Mouse (Mus musculus) myocyte (in vitro differentiated cells): Measurements from ENCODE around the gene Fam198b. TPM values are rescaled to one million over a fixed set of nuclear protein-coding genes. Genes with fewer than 3 reads are reported as not detected.

Experiments used
- H3K27me3 ChIP-seq: one replicate; pipeline ENCODE4 v1.6.1; 2011; ENCODE audit not compliant: control insufficient read depth, insufficient read depth, insufficient read length
- H3K36me3 ChIP-seq: one replicate; pipeline ENCODE4 v1.6.1; 2011; ENCODE audit not compliant: control insufficient read depth, insufficient read depth
- H3K4me2 ChIP-seq: one replicate; pipeline ENCODE4 v1.6.1; 2011; ENCODE audit warnings: low read depth, control low read depth
- H3K4me3 ChIP-seq: one replicate; pipeline ENCODE4 v1.5.1; 2011; ENCODE audit warnings: mild to moderate bottlenecking, control low read depth, moderate library complexity
- H3K79me2 ChIP-seq: one replicate; pipeline ENCODE4 v1.6.1; 2011; ENCODE audit not compliant: control insufficient read depth, insufficient read depth
- H3ac ChIP-seq: one replicate; pipeline ENCODE4 v1.6.1; 2011; ENCODE audit not compliant: control insufficient read depth, insufficient read length
- CEBPB ChIP-seq: IDR thresholded peaks from 2 replicates; pipeline ENCODE4 v1.6.1; 2011; ENCODE audit warnings: mild to moderate bottlenecking, moderate library complexity; ENCODE audit not compliant: poor library complexity, insufficient read depth, severe bottlenecking
- E2F4 ChIP-seq: IDR thresholded peaks from one replicate; pipeline ENCODE4 v1.6.1; 2011; ENCODE audit warnings: mild to moderate bottlenecking, control low read depth, moderate library complexity; ENCODE audit not compliant: insufficient read depth
- MAX ChIP-seq: IDR thresholded peaks from one replicate; pipeline ENCODE4 v1.6.1; 2011; ENCODE audit warnings: low read depth, mild to moderate bottlenecking, control low read depth
- MYOD1 ChIP-seq, 3 experiments: IDR thresholded peaks; one replicate each; pipeline ENCODE4 v1.6.1; 2011; ENCODE audit warnings: control low read depth in 2 of 3, low read depth in 2 of 3, mild to moderate bottlenecking in 2 of 3, moderate library complexity in 1 of 3; ENCODE audit not compliant: insufficient read length in 2 of 3, control insufficient read depth in 1 of 3
- MYOG ChIP-seq, 3 experiments: IDR thresholded peaks; one replicate each; pipeline ENCODE4 v1.6.1; 2011; ENCODE audit warnings: control low read depth in 2 of 3, low read depth in 2 of 3, mild to moderate bottlenecking in 2 of 3; ENCODE audit not compliant: insufficient read length in 2 of 3, control insufficient read depth in 1 of 3, insufficient read depth in 1 of 3
- POLR2A ChIP-seq: IDR thresholded peaks from one replicate; pipeline ENCODE4 v1.6.1; 2011; ENCODE audit warnings: low read depth, mild to moderate bottlenecking, control low read depth, moderate library complexity; ENCODE audit not compliant: insufficient read length
- POLR2AphosphoS2 ChIP-seq: IDR thresholded peaks from one replicate; pipeline ENCODE4 v1.6.1; 2011; ENCODE audit warnings: low read depth, control low read depth; ENCODE audit not compliant: insufficient read length
- REST ChIP-seq: IDR thresholded peaks from one replicate; pipeline ENCODE4 v1.6.1; 2011; ENCODE audit warnings: mild to moderate bottlenecking, control low read depth, moderate library complexity; ENCODE audit not compliant: insufficient read depth, insufficient read length
- SRF ChIP-seq: IDR thresholded peaks from one replicate; pipeline ENCODE4 v1.6.1; 2011; ENCODE audit warnings: low read depth; ENCODE audit not compliant: control insufficient read depth, insufficient read length
- TCF12 ChIP-seq: IDR thresholded peaks from one replicate; pipeline ENCODE4 v1.6.1; 2011; ENCODE audit warnings: mild to moderate bottlenecking, control low read depth; ENCODE audit not compliant: poor library complexity, insufficient read depth, severe bottlenecking
- TCF3 ChIP-seq: IDR thresholded peaks from one replicate; pipeline ENCODE4 v1.6.1; 2011; ENCODE audit warnings: low read depth, control low read depth; ENCODE audit not compliant: insufficient read length
- USF1 ChIP-seq: IDR thresholded peaks from one replicate; pipeline ENCODE4 v1.6.1; 2011; ENCODE audit warnings: low read depth, mild to moderate bottlenecking, control low read depth, moderate library complexity
- polyA plus RNA-seq: library from polyadenylated mRNA; unstranded; fragments of >200 nt; fragmentation: generic; extraction: Trizol; gene quantifications from one replicate; pipeline ENCODE4 v1.2.1, GENCODE M21; 2012; ENCODE audit warnings: missing spikeins

Gene Fam198b
- polyA plus RNA-seq, 1 experiment = 1.8 TPM

DNA sequence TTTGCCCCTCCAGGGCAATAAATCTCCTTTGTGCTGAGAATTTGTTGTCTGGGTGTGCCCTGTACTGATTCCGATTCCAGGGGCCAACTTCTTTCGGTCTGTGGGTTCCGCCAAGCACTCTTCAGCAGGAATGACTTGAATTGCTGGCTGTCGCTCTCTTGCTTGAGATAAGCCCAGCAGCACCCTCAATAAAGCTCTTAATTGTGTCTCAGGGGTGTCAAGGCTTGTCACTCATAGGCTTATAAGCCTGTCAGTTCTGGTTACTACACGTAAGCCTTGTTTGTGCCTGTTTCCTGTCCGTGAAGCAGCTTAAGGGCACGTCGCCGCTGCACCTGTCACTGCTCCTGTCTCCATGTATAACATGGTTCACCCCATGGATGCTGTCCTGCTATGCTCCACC is 5.1 kb upstream of the Fam198b start:
- Histone ChIP-seq H3K27me3 (no peaks in the 10 kb centered on the region), H3K4me3 (no peak overlapping the region), H3K79me2 (no peaks in the 10 kb centered on the region), H3K36me3 (no peaks in the 10 kb centered on the region), H3K4me2 (no peak overlapping the region), H3ac (no peak overlapping the region)
- no peak for TF ChIP-seq MYOG (IDR thresholded peaks at IDR 0.05; ENCODE audit: control insufficient read depth in 1 of 3, insufficient read depth in 1 of 3, insufficient read length in 2 of 3, low read depth in 2 of 3)
- no peak for TF ChIP-seq MAX
- no peak for TF ChIP-seq E2F4
- no peak for TF ChIP-seq USF1
- TF ChIP-seq POLR2AphosphoS2 = no peak
- no peak for TF ChIP-seq REST
- no peak for TF ChIP-seq CEBPB
- TF ChIP-seq POLR2A = no peak
- no peak for TF ChIP-seq MYOD1 (IDR thresholded peaks at IDR 0.05; ENCODE audit: control insufficient read depth in 1 of 3, insufficient read length in 2 of 3, low read depth in 2 of 3)
- no peak for TF ChIP-seq TCF12
- TF ChIP-seq TCF3 = no peak
- no peak for TF ChIP-seq SRF

DNA sequence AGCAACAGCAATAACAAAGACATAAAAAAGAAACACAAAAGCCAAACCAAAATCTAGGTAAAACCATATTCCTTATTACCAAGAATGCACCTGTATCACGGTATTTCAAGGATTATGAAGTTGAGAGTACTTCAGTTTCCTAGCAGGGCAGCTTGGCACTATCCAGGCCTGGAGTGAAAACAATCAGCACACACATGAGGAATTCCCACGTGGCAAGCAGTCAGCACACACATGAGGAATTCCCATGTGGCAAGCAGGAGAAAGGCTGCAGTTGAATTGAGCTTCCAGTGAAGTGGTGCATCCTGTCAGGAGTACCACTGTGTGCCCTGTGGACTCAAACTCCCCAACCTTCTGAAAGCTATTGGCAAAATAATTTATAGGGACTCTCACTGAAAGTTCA is 2.7 kb upstream of the Fam198b start:
- Histone ChIP-seq H3K4me2 (no peak overlapping the region), H3K36me3 (no peaks in the 10 kb centered on the region)

DNA sequence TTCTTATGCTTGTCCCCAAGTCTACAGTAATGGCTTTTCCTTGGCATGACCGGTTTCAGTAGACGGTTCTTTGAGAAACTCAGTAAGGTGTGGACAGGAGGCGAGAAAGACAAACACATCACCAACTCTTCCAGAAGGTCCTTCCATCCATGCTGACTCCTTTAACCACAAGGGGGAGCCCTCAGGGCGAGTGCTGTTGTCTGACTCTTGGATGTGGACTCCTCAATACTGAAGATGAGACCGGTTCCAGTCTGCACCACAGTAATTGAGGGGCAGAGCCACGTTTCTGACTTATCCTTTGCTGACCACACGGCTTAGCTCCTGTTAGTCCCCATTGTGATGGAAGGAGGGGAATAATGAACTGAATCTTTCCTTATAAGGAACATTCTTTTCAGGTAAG is 1.2 kb upstream of the Fam198b start:
- Histone ChIP-seq H3K36me3 (no peaks in the 10 kb centered on the region), H3K79me2 (no peaks in the 10 kb centered on the region), H3ac (no peak overlapping the region), H3K4me2 (no peak overlapping the region), H3K4me3 (no peak overlapping the region), H3K27me3 (no peaks in the 10 kb centered on the region)
- TF ChIP-seq E2F4 (no peak), TCF12 (no peak), TCF3 (no peak), CEBPB (no peak), POLR2AphosphoS2 (no peak), MYOG (IDR thresholded peaks at IDR 0.05; ENCODE audit: control insufficient read depth in 1 of 3, insufficient read depth in 1 of 3, insufficient read length in 2 of 3, low read depth in 2 of 3) (no peak), MYOD1 (IDR thresholded peaks at IDR 0.05; ENCODE audit: control insufficient read depth in 1 of 3, insufficient read length in 2 of 3, low read depth in 2 of 3) (no peak), SRF (no peak), USF1 (no peak), MAX (no peak), POLR2A (no peak), REST (no peak)

More for the DNA sequence above, 2.7 kb upstream of the Fam198b start:
- TF ChIP-seq E2F4 (no peak), CEBPB (no peak), TCF3 (no peak)
- Histone ChIP-seq H3ac (no peak overlapping the region), H3K4me3 (no peak overlapping the region), H3K27me3 (no peaks in the 10 kb centered on the region), H3K79me2 (no peaks in the 10 kb centered on the region)

DNA sequence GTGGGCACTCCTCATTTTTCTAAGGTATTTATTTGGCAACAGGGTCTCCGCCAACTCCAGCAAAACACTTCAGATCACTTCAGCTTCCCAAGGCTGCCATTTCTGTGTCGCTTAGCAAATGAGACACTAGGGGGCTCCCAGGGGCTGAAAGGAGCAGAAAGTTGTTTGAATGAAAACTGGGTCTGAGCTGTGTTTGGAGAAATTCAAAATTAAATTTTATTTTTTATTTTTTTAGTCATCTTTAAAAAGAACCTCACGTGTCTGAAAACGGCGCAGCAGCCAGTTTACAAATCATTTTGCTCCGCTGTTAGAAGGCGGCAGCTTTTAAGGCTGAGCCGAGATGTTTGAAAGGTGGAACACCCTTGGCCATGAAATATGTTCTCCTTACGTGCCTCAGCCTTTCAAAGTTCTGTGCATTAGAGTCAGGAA is 442 bp downstream of the Fam198b start:
- Histone ChIP-seq H3K4me2 (peak overlapping the region; percentile 85), H3K4me3 (peak overlapping the region; percentile 25)
- no peak for TF ChIP-seq POLR2AphosphoS2
- TF ChIP-seq MAX = no peak
- TF ChIP-seq MYOG (IDR thresholded peaks at IDR 0.05; ENCODE audit: control insufficient read depth in 1 of 3, insufficient read depth in 1 of 3, insufficient read length in 2 of 3, low read depth in 2 of 3) = no peak
- no peak for TF ChIP-seq TCF12
- no peak for TF ChIP-seq TCF3
- TF ChIP-seq POLR2A = no peak
- TF ChIP-seq REST = no peak
- no peak for TF ChIP-seq E2F4
- TF ChIP-seq USF1 = no peak
- TF ChIP-seq MYOD1 (IDR thresholded peaks at IDR 0.05; ENCODE audit: control insufficient read depth in 1 of 3, insufficient read length in 2 of 3, low read depth in 2 of 3) = no peak
- TF ChIP-seq CEBPB = no peak
- no peak for TF ChIP-seq SRF

DNA sequence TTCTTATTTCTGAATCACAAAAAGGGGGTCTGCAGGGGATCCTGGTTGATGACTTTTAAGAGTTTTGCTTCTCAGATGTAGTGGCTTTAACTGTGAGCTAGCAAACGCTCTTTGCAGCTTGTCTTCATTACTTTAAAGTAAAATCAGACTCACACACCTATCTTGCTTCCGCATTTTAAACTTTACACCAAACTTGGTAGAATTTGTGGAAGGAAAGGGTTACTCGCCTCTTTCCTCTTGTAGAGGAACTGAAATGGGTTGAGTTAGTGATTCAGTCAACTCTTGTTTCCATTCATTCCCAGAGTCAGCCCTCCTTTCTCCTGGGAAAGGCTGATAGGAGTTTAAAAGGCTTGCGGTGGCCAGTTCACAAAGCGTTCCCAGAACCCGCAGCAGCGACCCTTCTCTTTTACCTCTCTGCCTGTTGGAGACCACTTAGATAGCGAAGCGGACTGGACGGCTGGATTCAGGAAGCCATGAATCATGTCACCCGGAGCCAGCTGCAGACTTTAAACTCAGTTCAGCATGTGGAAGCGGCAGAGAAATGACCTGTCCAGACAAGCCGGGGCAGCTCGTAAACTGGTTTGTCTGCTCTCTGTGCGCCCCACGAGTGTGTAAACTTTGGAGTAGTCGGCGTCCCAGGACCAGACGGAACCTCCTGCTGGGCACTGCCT is 1.5 kb downstream of the Fam198b start:
- no peaks in the 10 kb centered on the region for H3K36me3 ChIP-seq
- no peaks in the 10 kb centered on the region for H3K79me2 ChIP-seq
- H3K4me3 ChIP-seq = peak overlapping the region; percentile 25
- H3K27me3 ChIP-seq = no peaks in the 10 kb centered on the region
- peak overlapping the region; percentile 69 for H3K4me2 ChIP-seq
- no peak overlapping the region for H3ac ChIP-seq
- TF ChIP-seq TCF3 = no peak
- no peak for TF ChIP-seq POLR2AphosphoS2
- peak in 1 of 3 experiments; percentile 6 for TF ChIP-seq MYOG (IDR thresholded peaks at IDR 0.05; ENCODE audit: control insufficient read depth in 1 of 3, insufficient read depth in 1 of 3, insufficient read length in 2 of 3, low read depth in 2 of 3)
- TF ChIP-seq USF1 = no peak
- no peak for TF ChIP-seq E2F4
- TF ChIP-seq MYOD1 (IDR thresholded peaks at IDR 0.05; ENCODE audit: control insufficient read depth in 1 of 3, insufficient read length in 2 of 3, low read depth in 2 of 3) = peak in 1 of 3 experiments; percentile 11
- no peak for TF ChIP-seq SRF
- TF ChIP-seq TCF12 = no peak

More for the DNA sequence above, 442 bp downstream of the Fam198b start:
- H3K79me2 ChIP-seq = no peaks in the 10 kb centered on the region
- no peaks in the 10 kb centered on the region for H3K27me3 ChIP-seq
- H3K36me3 ChIP-seq = no peaks in the 10 kb centered on the region
- H3ac ChIP-seq = no peak overlapping the region
